Mouse (Mus musculus): ENCODE measurements around the gene En2.

En2 gene

DNA sequence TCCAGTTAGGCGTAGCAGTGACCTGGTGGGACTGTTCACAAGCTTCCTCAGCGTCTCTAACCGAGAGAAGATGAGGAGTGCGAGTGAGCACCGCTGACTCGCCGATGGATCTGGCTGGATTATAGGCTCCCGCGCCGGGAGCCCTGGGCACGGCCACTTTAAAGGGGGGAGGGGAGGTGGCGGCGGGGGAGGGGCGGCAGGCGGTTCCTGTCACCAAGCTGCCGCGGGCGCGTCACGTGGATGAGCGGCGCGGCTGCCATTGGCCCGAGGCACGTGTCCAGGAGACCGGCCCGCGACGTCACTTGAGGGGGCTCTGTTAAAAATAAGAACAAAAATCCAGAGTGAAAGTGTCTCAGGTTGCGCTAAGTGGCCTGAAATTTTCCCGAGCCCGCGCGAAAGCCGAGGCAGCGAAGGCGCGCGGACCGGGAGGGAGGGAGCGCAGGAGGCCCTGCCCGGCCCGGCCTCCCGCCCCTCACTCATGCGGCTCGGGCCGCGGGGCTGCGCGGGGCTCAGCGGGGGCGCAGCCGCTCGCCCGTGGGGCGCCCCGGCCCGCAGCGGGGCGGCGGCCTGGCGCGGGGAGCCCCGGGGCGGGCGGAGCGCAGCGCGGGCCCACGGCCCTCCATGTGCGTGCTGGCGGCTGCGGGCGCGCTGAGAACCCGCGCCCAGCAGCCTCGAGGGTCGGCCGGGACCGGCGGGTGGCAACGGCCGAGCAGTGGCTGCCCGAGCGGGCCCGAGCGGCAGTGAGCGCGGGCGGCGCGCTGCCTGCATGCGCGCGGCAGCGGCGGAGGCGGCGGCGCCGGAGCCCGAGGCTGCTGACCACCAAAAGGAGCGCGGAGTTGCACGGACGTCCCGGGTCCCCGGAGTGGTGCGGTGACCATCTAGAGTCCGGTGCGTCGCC, at the start of gene En2:
TSS of gene En2 (plus strand) at position 337 of the 898 bp plus-strand sequence.
- peak; percentile 25 for DNase-seq

- DNase-seq, result no peak
Observed at GRCm38 (mm10) chr5:28117251-28117880, 48.1 kb upstream of the En2 start.

DNA sequence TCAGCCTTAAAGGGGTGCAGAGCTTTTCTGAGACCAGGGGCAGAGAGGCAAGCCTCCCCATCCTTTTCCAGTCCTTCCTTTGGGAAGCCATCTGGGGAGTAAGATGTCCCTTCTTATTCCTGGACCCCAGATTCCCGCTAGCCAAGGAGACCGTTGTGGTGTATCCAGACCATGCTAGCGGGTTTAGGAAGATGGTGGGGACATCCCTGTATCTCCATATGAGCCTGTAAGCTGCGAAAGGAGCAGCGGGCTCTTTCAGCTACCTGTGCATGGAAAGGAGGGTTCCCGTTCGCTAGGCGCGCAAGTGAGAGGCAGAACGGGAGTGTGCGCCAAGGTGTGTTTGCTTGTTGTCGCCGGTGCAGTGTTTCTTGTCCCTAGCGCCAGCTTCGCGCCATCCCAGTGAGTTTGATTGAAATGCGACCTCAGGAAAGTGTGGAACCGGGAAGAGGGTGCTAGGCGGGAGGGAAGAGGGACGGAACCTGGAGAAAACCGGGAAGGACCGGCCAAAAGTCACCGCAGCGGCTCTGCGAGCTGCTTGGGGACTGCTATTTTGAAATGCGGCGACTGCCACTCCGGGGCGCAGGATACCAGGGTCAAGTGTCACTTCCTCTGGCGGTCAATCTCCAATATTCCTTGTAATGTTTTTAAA, 47.5 kb upstream of the En2 start:
- DNase-seq, result no peak

- no peak for DNase-seq
Observed at GRCm38 (mm10) chr5:28118531-28118925, 47.0 kb upstream of the En2 start.

DNA sequence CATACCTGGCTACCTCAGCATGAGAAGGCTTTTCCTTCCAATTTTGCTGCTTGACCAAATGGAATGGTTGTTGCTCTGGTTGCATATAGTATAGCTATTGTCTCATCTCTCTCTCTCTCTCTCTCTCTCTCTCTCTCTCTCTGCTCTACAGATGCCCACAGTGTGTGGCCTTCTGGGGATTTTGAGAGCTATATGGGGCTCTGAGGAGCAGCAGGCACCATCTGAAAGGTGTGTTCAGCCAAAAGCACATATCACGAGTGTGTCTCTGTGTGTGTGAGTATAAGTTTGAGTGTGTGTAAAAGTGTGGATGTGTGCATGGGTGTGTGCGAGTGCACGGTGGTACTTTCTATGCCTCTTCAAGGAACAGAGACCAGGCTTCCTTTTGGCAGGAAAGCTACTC, 45.9 kb upstream of the En2 start:
- DNase-seq, result no peak

- DNase-seq, result peak; percentile 17
Observed at GRCm38 (mm10) chr5:28122491-28123454, 42.7 kb upstream of the En2 start.

DNA sequence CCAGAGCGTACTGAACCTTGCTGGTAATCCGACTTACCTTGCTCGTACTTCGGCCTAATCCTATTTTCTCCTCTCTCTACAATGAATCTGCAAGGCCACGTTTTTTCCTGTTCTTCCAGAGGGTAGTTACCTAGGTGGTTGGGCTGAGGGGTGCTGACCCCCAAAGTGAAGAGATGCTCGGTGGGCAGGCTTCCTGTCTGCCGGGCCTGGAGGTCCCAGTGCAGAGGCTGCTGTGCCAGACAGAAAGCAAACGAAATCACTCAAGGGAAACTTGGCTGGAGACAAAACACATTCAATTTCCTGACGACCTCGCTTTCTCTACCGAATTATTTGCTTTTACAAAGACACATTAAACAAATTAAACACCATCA, 42.1 kb upstream of the En2 start:
- no peak for DNase-seq

GRCm38 (mm10) chr5:28124321-28125230, 40.9 kb upstream of the En2 start:
- DNase-seq, result no peak

- no peak for DNase-seq
Observed at GRCm38 (mm10) chr5:28128851-28129250, 36.6 kb upstream of the En2 start.

DNA sequence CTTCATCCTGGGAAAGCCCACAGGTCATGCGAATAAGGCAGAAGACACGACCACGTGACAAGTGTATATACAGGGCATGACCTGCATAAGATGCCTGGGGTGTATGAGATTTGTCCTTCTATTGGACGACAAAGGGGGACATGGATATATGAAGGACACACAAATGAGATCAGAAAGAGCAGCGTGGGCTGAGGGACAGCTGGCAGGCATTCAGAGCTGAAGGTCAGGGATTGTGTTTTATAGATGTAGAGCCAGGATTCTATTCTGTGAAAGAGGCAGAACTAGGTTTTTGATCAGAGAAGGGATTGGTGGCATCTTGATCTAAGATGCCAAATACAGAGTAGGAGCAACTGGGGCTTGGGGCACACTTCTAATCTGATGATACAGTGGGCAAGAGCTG, 33.3 kb upstream of the En2 start:
- DNase-seq, result no peak

- no peak for DNase-seq
Observed at GRCm38 (mm10) chr5:28136438-28136837, 29.1 kb upstream of the En2 start.

DNA sequence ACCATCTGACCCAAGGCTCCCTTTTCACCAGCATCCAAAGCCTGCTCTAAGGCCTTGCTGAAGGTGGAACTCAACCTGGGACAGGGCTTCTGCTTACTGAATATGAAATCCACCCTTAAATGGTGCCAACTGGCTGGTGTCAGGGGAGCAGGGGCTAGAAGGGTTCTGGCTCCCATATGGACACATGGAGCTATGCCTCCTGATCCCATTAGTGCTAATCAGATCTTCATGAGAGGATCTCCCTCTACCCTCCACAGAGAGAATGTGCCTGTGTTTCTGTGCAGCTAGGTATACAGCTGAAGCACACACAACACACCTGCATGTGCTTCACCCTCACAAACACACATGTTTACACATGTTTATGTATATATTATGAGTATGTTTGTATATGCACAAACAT, 20.9 kb upstream of the En2 start:
- no peak for DNase-seq

DNA sequence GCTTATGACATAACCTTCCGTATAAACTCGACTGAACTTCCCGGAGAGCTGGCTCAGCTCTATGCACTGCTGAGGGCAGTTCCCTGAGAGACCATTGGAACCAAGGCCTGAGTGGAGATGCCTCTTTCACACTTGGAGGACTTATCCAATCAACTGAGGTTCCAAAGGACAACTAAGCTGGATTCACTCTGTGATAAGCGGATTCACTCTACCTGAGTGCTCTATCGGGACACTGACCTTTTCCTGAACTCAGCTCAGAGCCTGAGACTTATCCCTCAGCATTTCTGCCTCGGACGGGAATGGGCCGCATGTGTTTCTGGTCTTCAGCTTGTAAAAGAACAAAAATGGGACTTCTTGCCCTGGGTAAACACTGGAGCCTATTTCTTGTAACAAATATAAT, 19.5 kb upstream of the En2 start:
- no peak for DNase-seq

DNA sequence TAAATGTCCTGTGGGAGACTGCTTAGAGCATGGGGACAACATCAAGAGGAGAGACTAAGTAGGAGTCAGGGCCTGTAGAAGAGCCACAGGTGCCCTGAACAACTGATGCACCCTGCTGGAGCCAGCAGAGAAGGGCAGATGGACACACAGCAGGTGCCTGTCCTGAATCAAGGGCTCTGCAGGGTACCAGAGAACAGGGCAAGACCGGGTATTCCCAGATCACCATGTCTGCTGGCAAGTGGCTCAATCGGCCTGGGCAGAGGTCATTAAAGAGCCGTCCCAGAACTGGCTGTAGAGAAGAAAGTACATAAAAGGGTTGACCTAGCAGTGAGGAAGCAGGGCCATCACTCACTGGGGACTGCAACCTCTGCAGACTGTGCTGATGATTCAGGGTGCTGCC, 17.0 kb upstream of the En2 start:
- no peak for DNase-seq

- DNase-seq, result no peak
Observed at GRCm38 (mm10) chr5:28149436-28149835, 16.1 kb upstream of the En2 start.

- no peak for DNase-seq
Observed at GRCm38 (mm10) chr5:28157044-28157730, 8.3 kb upstream of the En2 start.

- no peak for DNase-seq
Observed at GRCm38 (mm10) chr5:28157781-28158180, 7.7 kb upstream of the En2 start.

DNA sequence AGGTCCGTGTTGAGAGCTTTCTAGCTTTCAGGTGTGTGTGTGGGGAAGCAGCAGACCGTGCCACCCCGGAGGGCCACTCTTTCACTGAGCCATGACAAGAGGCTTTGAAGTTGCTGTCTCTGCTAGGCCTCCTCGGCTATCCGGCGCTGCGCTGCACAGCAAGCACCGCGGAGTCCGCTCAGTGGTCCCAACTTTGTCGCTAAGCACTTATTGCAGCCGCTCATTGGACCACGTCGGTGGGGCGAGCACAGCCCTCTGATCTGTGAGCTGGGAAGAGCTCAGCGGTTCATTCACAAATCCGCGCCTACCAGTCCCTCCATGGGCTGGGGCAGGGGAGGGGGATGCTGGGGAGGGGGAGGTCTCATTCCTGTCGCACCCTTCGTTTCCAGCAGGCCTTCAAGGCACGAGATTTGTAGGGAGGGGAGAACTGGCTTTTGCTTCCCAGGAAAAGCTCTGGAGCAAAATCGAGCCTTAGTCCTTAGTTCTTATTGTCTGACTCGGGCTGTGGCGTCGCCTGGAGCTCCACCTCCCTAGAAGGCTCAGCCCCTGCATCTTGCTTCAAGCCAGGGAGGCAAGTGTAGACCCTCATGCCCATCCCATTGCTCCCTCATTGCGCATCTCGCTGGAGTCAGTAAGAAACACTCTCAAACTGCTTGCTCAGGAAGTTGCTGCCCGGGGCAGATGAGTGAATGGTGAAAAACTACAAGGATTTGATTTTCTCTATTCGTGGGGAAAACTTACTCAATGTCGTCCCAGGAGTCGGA, 7.0 kb upstream of the En2 start:
- no peak for DNase-seq

GRCm38 (mm10) chr5:28159072-28159458, 6.4 kb upstream of the En2 start:
- no peak for DNase-seq

- DNase-seq, result no peak
Observed at GRCm38 (mm10) chr5:28159891-28160470, 5.5 kb upstream of the En2 start.

Data from right cerebral cortex, adult 18-20 months (tissue).